Mouse (Mus musculus) testis, adult 2 months (tissue): Measurements from ENCODE around the gene Rgs3.

Source experiments
- CTCF ChIP-seq: fragments of 200-500 bp; IDR thresholded peaks from 2 replicates; pipeline ENCODE4 v1.5.1; 2012; ENCODE audit warnings: low read depth, mild to moderate bottlenecking, inconsistent platforms, low read length, moderate library complexity; ENCODE audit not compliant: control insufficient read depth, insufficient read depth, insufficient replicate concordance
- POLR2A ChIP-seq: fragments of 200-500 bp; IDR thresholded peaks from 2 replicates; pipeline ENCODE4 v1.6.1; 2012; ENCODE audit warnings: low read depth, mild to moderate bottlenecking, inconsistent platforms, low read length, moderate library complexity; ENCODE audit not compliant: control insufficient read depth

DNA sequence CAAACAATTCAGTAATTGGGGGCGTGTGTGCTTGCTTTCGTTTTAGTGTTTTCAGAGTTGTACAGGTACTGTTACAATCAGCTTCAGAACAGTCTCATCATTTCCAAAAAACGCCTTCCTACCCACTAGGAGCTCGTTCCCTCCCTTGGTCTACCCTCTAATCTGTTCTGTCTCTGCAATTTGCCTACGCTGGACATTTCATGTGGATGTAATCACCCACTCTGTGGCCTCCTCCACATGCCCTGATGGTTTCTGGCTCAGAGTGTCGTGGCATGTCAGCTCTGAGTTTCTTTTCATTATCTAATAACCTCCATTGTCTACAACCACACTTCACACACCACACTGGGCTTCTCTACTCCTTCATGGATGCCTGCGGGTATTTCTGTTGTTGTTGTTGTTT lies 151.5 kb downstream of the Rgs3 start:
- no peak for TF ChIP-seq CTCF
- TF ChIP-seq POLR2A: no peak
